Mouse (Mus musculus) CH12.LX (cell line): ENCODE measurements around the gene Nrxn3. TPM values are rescaled to one million over a fixed set of nuclear protein-coding genes. Genes with fewer than 3 reads are reported as not detected.
A peak's percentile ranks its signal among the peaks of the same experiment; 100 is the strongest.

Experiments
- DNase-seq: peaks from one replicate; pipeline ENCODE4 v3.0.0-alpha.2; 2013; ENCODE audit errors: extremely low read depth
- H3K27ac ChIP-seq: 2 replicates; pipeline ENCODE4 v1.5.1; 2012; ENCODE audit warnings: low read depth, mild to moderate bottlenecking, control low read depth, moderate library complexity; ENCODE audit not compliant: insufficient read depth
- H3K27me3 ChIP-seq: replicated peaks from 2 replicates; pipeline ENCODE3; 2012; ENCODE audit warnings: inconsistent platforms
- H3K36me3 ChIP-seq, 2 experiments: replicated peaks in 1 of 2; 2 replicates each; pipeline versions ENCODE3 to v1.6.1; 2012; ENCODE audit warnings: inconsistent platforms in 1 of 2, low read length in 1 of 2, mild to moderate bottlenecking in 1 of 2, mixed read lengths in 1 of 2, moderate library complexity in 1 of 2; ENCODE audit not compliant: control insufficient read depth in 1 of 2, insufficient read depth in 1 of 2
- H3K4me1 ChIP-seq, 2 experiments: 2 replicates each; pipeline ENCODE4 v1.6.1; 2012; ENCODE audit warnings: inconsistent platforms in 1 of 2, moderate library complexity in 1 of 2; ENCODE audit not compliant: insufficient read depth in 2 of 2, control insufficient read depth in 1 of 2
- H3K4me2 ChIP-seq: 2 replicates; pipeline ENCODE4 v1.6.1; 2012; ENCODE audit warnings: low read depth, mild to moderate bottlenecking, control low read depth; ENCODE audit not compliant: poor library complexity, insufficient read depth, severe bottlenecking
- H3K4me3 ChIP-seq, 3 experiments: fragments of 150-350 bp in 1 of 3; sonication (generic) in 1 of 3; replicated peaks in 1 of 3; 2 replicates each; pipeline versions ENCODE3 to v1.5.1; 2011 to 2012; ENCODE audit warnings: low read depth in 2 of 3, low read length in 2 of 3, mild to moderate bottlenecking in 2 of 3, moderate library complexity in 2 of 3, control low read depth in 1 of 3, improper control_type of control experiment in 1 of 3, inconsistent platforms in 1 of 3, mixed read lengths in 1 of 3; ENCODE audit not compliant: poor library complexity in 1 of 3
- H3K79me2 ChIP-seq: replicated peaks from 2 replicates; pipeline ENCODE4 v1.6.1; 2012; ENCODE audit warnings: mild to moderate bottlenecking, moderate library complexity; ENCODE audit not compliant: control insufficient read depth, poor library complexity, insufficient read depth, severe bottlenecking; ENCODE audit errors: extremely low read depth
- H3K9ac ChIP-seq: 2 replicates; pipeline ENCODE4 v1.6.1; 2012; ENCODE audit warnings: low read depth, mild to moderate bottlenecking, control low read depth, moderate library complexity; ENCODE audit not compliant: insufficient read depth
- H3K9me3 ChIP-seq: replicated peaks from 2 replicates; pipeline ENCODE3; 2012; ENCODE audit warnings: low read length, inconsistent platforms, mixed read lengths
- BHLHE40 ChIP-seq: IDR thresholded peaks from 2 replicates; pipeline ENCODE4 v1.6.1; 2011; ENCODE audit warnings: mild to moderate bottlenecking, low read depth, low read length, improper control_type of control experiment
- CHD2 ChIP-seq: IDR thresholded peaks from 2 replicates; pipeline ENCODE4 v1.6.1; 2011; ENCODE audit warnings: low read length, improper control_type of control experiment
- EP300 ChIP-seq: IDR thresholded peaks from 2 replicates; pipeline ENCODE4 v1.6.1; 2011; ENCODE audit warnings: low read length, improper control_type of control experiment
- ETS1 ChIP-seq: conservative IDR thresholded peaks from 2 replicates; pipeline ENCODE4 v1.6.1; 2012; ENCODE audit warnings: low read depth, mild to moderate bottlenecking, inconsistent platforms, low read length, improper control_type of control experiment, moderate library complexity
- JUN ChIP-seq: IDR thresholded peaks from 2 replicates; pipeline ENCODE4 v1.6.1; 2011; ENCODE audit warnings: low read depth, mild to moderate bottlenecking, low read length, improper control_type of control experiment, moderate library complexity; ENCODE audit not compliant: insufficient read depth
- MAZ ChIP-seq: IDR thresholded peaks from 2 replicates; pipeline ENCODE4 v1.6.1; 2012; ENCODE audit warnings: low read depth, mild to moderate bottlenecking, inconsistent platforms, low read length, improper control_type of control experiment, moderate library complexity
- MEF2A ChIP-seq: IDR thresholded peaks from 2 replicates; pipeline ENCODE4 v1.6.1; 2014; ENCODE audit warnings: low read depth, mild to moderate bottlenecking, inconsistent platforms, low read length, improper control_type of control experiment, borderline replicate concordance
- NRF1 ChIP-seq: IDR thresholded peaks from 2 replicates; pipeline ENCODE4 v1.6.1; 2014; ENCODE audit warnings: low read depth, mild to moderate bottlenecking, inconsistent platforms, low read length, improper control_type of control experiment, moderate library complexity
- POLR2A ChIP-seq: IDR thresholded peaks from 2 replicates; pipeline ENCODE4 v1.6.1; 2011; ENCODE audit warnings: low read depth, mild to moderate bottlenecking, improper control_type of control experiment, low read length
- POLR2AphosphoS2 ChIP-seq: IDR thresholded peaks from 2 replicates; pipeline ENCODE4 v1.6.1; 2011; ENCODE audit warnings: low read depth, low read length, improper control_type of control experiment
- SIN3A ChIP-seq: IDR thresholded peaks from 2 replicates; pipeline ENCODE4 v1.6.1; 2012; ENCODE audit warnings: low read length, improper control_type of control experiment, inconsistent platforms
- SMC3 ChIP-seq: IDR thresholded peaks from 2 replicates; pipeline ENCODE4 v1.6.1; 2011; ENCODE audit warnings: low read depth, low read length, improper control_type of control experiment
- TBP ChIP-seq: conservative IDR thresholded peaks from 2 replicates; pipeline ENCODE4 v1.6.1; 2011; ENCODE audit warnings: low read depth, low read length, improper control_type of control experiment
- UBTF ChIP-seq: IDR thresholded peaks from 2 replicates; pipeline ENCODE4 v1.6.1; 2012; ENCODE audit warnings: low read depth, mild to moderate bottlenecking, inconsistent platforms, low read length, improper control_type of control experiment, moderate library complexity
- USF1 ChIP-seq: IDR thresholded peaks from 2 replicates; pipeline ENCODE4 v1.6.1; 2014; ENCODE audit warnings: low read depth, mild to moderate bottlenecking, inconsistent platforms, low read length, improper control_type of control experiment
- ZNF384 ChIP-seq: IDR thresholded peaks from 2 replicates; pipeline ENCODE4 v1.6.1; 2012; ENCODE audit warnings: low read depth, low read length, improper control_type of control experiment, inconsistent platforms
- dilution Hi-C: fragments of 300-500 bp; cut with MboI; formaldehyde crosslinking; loops from 2 replicates; pipeline ENCODE4 v1.14.3; 2020; ENCODE audit warnings: low sequenced_read_pairs; ENCODE audit not compliant: extremely low pct_unique_long_range_greater_than_20kb, extremely low pct_ligation_motif_present
- in situ Hi-C: fragments of 300-500 bp; cut with MboI; formaldehyde crosslinking; loops from 3 replicates; pipeline ENCODE4 v1.14.3; 2019; ENCODE audit warnings: low sequenced_read_pairs, low pct_ligation_motif_present, low pct_unique_long_range_greater_than_20kb, mixed read lengths
- polyA plus RNA-seq: library from polyadenylated mRNA; unstranded; fragments of >175 nt; gene quantifications from 2 replicates; pipeline ENCODE4 v1.2.1, GENCODE M21; 2012; ENCODE audit warnings: low read depth; ENCODE audit not compliant: insufficient read length
- total RNA-seq, 2 experiments: library from RNA; depleted of rRNA; stranded (reverse); fragments of 300-350 nt in 1 of 2; fragments of >200 nt in 1 of 2; gene quantifications; 2 replicates each; pipeline ENCODE4 v1.2.3; 2012 to 2014

Gene Nrxn3
- total and polyA plus RNA-seq, 3 experiments, result 0.04 to 0.17 (median 0.09) TPM

DNA sequence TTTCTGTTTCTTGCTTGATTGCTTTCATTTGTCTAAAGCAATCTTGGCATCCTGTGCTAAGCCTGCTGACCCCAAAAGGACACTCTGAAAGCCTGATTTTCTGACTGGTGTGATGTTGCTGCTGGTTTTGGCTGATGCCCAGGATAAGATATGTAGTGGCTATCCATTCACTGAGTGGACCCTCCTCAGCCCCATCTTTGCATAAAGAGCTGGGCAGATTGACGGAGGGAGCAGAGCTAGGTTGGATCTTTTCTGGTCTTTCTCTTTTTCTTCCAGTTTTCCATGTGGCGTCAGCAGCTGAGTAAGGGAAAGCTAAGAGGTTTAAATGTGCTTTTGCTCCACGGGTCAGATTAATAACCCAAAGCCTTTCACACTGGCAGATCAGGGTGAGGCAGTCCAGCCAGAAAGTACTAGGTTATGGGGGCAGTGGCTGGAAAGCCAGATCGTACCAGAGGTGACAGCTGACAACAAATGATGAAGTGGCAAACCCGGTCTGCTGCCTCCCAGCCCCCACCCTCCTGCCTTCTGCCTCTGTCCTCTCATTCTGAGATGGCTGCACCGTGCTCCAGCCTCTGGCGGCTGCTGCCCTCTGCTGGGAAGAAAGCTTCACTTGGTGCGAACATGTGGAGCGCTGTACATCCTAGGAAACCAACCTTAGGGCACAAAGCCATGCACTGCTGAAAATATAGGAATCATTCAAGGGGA lies 383.5 kb downstream of the Nrxn3 start (continued):
- TF ChIP-seq TBP (no peak), UBTF (no peak), USF1 (no peak), SIN3A (no peak; the same call in 1 of the 2 replicates), POLR2A (no peak), ZNF384 (no peak), MAZ (no peak), NRF1 (no peak), SMC3 (peak; percentile 97), EP300 (no peak), POLR2AphosphoS2 (no peak), MEF2A (0 out of 2 replicates have a peak, but pooled peaks have one; percentile 36)

DNA sequence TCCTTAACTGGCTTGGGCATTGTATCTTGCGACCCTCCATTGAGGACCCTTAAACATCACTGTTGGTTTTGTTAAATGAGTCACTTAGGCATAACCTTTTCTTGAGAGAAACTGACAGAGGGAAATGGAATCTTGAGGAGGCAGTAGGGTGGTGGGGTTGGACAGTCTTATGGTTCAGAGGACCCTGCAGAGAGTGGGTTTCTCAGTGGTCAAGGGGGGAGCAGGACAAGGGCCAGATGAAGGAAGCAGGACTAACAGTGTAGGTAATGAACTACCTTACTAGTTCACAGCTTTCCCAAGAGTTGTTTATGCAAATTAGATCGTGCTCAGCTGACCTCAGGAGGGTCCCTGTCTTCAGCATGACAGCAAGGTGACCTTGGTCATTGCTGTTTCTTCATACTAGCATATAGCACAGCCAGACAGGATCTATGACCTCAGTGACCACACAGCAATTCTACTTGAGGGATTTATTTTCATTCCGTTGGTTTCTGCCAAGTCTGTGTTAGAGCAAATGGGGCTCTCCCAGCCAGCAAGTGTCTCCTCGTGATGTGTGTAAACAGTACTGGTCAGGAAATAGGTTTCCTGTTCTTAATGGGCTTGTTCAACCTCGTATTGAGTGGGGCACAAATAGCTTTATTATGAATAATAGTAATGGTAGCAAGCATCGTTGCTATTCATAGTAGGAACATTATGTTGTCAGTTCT lies 384.4 kb downstream of the Nrxn3 start:
- no peak overlapping the region for H3K9ac ChIP-seq
- in situ Hi-C loops, result loop anchor here (5.0 to 25.0 kb wide), 3 partner anchors 115 to 695 kb away; no protein-coding TSS in a partner anchor
- H3K9me3 ChIP-seq, result no peaks in the 10 kb centered on the region
- peak; percentile 43 for DNase-seq
- no peak overlapping the region for H3K27ac ChIP-seq
- dilution Hi-C loops, result no loop called here
- H3K27me3 ChIP-seq, result no peaks in the 10 kb centered on the region
- H3K79me2 ChIP-seq, result no peaks in the 10 kb centered on the region
- TF ChIP-seq ETS1 (no peak; the same call in 1 of the 2 replicates), SMC3 (no peak), CHD2 (no peak), JUN (no peak), BHLHE40 (peak; percentile 75)
- H3K4me2 ChIP-seq, result peak overlapping the region; percentile 30
- H3K4me1 ChIP-seq, result peaks cover 8 to 19% of the 10 kb centered on the region in 2 experiments; a peak in 3 of 4 replicates
- no peaks in the 10 kb centered on the region for H3K36me3 ChIP-seq
- H3K4me3 ChIP-seq, result no peak overlapping the region
